In the genomic region with DNA sequence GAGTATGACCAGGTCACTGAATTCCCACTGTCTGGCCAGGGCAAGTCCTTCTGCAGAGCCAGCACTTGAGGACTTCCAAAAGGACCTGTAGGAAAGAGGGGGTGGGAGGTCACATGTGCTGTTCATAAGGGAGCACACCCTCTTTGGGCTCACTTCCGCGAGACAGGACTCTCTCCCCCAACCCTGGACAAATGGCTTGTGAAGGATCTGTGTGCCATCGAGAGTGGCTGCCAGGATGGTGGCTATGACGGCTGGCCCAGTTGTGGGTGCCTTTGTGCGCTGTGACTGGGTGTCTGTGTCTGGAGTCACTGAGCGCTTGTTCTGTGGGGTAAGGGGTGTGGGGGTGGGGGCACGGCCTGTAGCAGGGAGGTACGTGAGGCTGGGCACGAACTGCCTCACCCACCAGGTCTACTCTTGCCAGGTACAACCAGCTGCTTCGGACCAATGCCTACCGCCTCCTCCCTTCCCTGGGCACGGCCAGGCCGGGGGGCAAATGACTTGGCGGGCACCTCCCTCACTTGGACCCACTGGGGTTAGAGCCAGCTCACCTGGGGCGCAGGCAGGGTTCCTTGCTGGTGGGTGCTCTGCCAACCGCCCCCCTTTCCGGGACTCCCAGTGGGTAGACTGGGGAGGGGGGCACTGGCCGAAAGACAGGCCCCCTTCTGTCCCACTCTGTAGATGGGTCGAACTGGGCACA, we compare ENCODE assay signal across 9 mouse cellular contexts. TPM values are rescaled to one million over a fixed set of nuclear protein-coding genes. Genes with fewer than 3 reads are reported as not detected.
DNase-seq lines count a peak whose midpoint lies in the region; ATAC-seq lines count a peak whose summit lies in the region.
"Had no signal": no experiment of that assay in that cellular context is flagged by ENCODE, and none has a peak within 500 bp of the region (broad histone marks: within the 10 kb centered on the region; RNA-seq: fewer than 3 reads in every experiment).

No protein-coding gene starts in this region.

- WGBS in hindbrain, embryonic 12.5 days = 66% methylated on average over 19 of the region's 19 CpGs
- 57% methylated on average over 19 of the region's 19 CpGs for WGBS in limb, embryonic 10.5 days
- 75% methylated on average over 19 of the region's 19 CpGs for WGBS in stomach, embryonic 15.5 days

- H3K36me3 ChIP-seq in hindbrain, embryonic 12.5 days = no peaks in the 10 kb centered on the region
- H3K36me3 ChIP-seq in limb, embryonic 10.5 days = no peaks in the 10 kb centered on the region
- no peaks in the 10 kb centered on the region for H3K36me3 ChIP-seq in stomach, embryonic 15.5 days

- H3K4me1 ChIP-seq in hindbrain, embryonic 12.5 days = peaks cover 40% of the 10 kb centered on the region
- H3K4me1 ChIP-seq in limb, embryonic 10.5 days = peaks cover 90% of the 10 kb centered on the region
- peaks cover 39% of the 10 kb centered on the region for H3K4me1 ChIP-seq in stomach, embryonic 15.5 days

- peak overlapping the region; percentile 56; the same call in 1 of the 2 replicates for H3K9ac ChIP-seq in hindbrain, embryonic 12.5 days
- peak overlapping the region; percentile 22; the same call in 1 of the 2 replicates for H3K9ac ChIP-seq in stomach, embryonic 15.5 days

- H3K9me3 ChIP-seq in hindbrain, embryonic 12.5 days (replicated peaks) = no peaks in the 10 kb centered on the region
- H3K9me3 ChIP-seq in limb, embryonic 10.5 days (replicated peaks) = no peaks in the 10 kb centered on the region
- H3K9me3 ChIP-seq in stomach, embryonic 15.5 days = no peaks in the 10 kb centered on the region

- peak overlapping the region; percentile 67 for H3K4me2 ChIP-seq in hindbrain, embryonic 12.5 days (replicated peaks)
- peak overlapping the region; percentile 90 for H3K4me2 ChIP-seq in stomach, embryonic 15.5 days

- H3K27me3 ChIP-seq in hindbrain, embryonic 12.5 days = peaks cover 17% of the 10 kb centered on the region
- H3K27me3 ChIP-seq in limb, embryonic 10.5 days (ENCODE audit: low read depth, poor library complexity, severe bottlenecking) = peaks cover 30% of the 10 kb centered on the region
- H3K27me3 ChIP-seq in stomach, embryonic 15.5 days (replicated peaks) = 0 out of 2 replicates have a peak, but pooled peaks cover 4% of the 10 kb centered on the region

- ATAC-seq in hindbrain, embryonic 12.5 days (ENCODE audit: low FRiP score) = peak; percentile 5; the same call in 1 of the 2 replicates
- no peak for ATAC-seq in stomach, embryonic 15.5 days (ENCODE audit: insufficient read depth, low FRiP score, low read depth)
- ATAC-seq: Patski had no signal

- no peak overlapping the region for H3K27ac ChIP-seq in hindbrain, embryonic 12.5 days
- peak overlapping the region; percentile 94 for H3K27ac ChIP-seq in limb, embryonic 10.5 days
- no peak overlapping the region for H3K27ac ChIP-seq in stomach, embryonic 15.5 days

- DNase-seq in layer of hippocampus, adult 9-11 months = peak; percentile 60
- no peak for DNase-seq in layer of hippocampus, adult 11-12 months (ENCODE audit: low spot score)
- peak; percentile 38 for DNase-seq in cerebellum, adult 8-10 months
- DNase-seq in limb, embryonic 10.5 days (ENCODE audit: low spot score) = no peak
- DNase-seq in thymus, adult 18-20 months = no peak
- no peak for DNase-seq in testis, postnatal 10 days (ENCODE audit: low spot score)

- H3K4me3 ChIP-seq in hindbrain, embryonic 12.5 days = no peak overlapping the region
- H3K4me3 ChIP-seq in limb, embryonic 10.5 days = peak overlapping the region; percentile 54
- peak overlapping the region; percentile 39 for H3K4me3 ChIP-seq in stomach, embryonic 15.5 days (replicated peaks)

RNA-seq across cellular contexts. Expression of a gene that starts 0.5 kb away (rescaled TPM):
- not detected in 2 replicates for polyA plus RNA-seq in hindbrain, embryonic 12.5 days (2016; fragmentation: Nextera tagmentation; extraction: Ambion mirVana)
- polyA plus RNA-seq in limb, embryonic 10.5 days (2016; fragmentation: Nextera tagmentation; extraction: Ambion mirVana) = 0.33 TPM in 1 of 2 replicates, not detected in the other
- not detected in 2 replicates for polyA plus RNA-seq in stomach, embryonic 15.5 days (2015; fragmentation: Nextera tagmentation; extraction: Ambion mirVana)
- polyA plus RNA-seq: Patski had no signal

RNA-seq across cellular contexts. Expression of a gene that starts 46.5 kb away (rescaled TPM):
- 102 TPM in 2 replicates for polyA plus RNA-seq in hindbrain, embryonic 12.5 days (2016; fragmentation: Nextera tagmentation; extraction: Ambion mirVana)
- 35.5 and 36.1 TPM in 2 replicates for polyA plus RNA-seq in limb, embryonic 10.5 days (2016; fragmentation: Nextera tagmentation; extraction: Ambion mirVana)
- 39.8 and 43.3 TPM in 2 replicates for polyA plus RNA-seq in stomach, embryonic 15.5 days (2015; fragmentation: Nextera tagmentation; extraction: Ambion mirVana)

RNA-seq across cellular contexts. Expression of a gene that starts 47.1 kb away (rescaled TPM):
- polyA plus RNA-seq in hindbrain, embryonic 12.5 days (2016; fragmentation: Nextera tagmentation; extraction: Ambion mirVana) = 98.1 and 110 TPM in 2 replicates
- polyA plus RNA-seq in limb, embryonic 10.5 days (2016; fragmentation: Nextera tagmentation; extraction: Ambion mirVana) = 160 and 167 TPM in 2 replicates
- polyA plus RNA-seq in stomach, embryonic 15.5 days (2015; fragmentation: Nextera tagmentation; extraction: Ambion mirVana) = 145 and 154 TPM in 2 replicates

Comparison
In these comparisons a context has a peak if more than half of its experiments do, and no peak if none do; other contexts are left out.
1. DNase-seq: peak in layer of hippocampus, adult 9-11 months (single experiment) and cerebellum, adult 8-10 months (single experiment); none in layer of hippocampus, adult 11-12 months (single experiment), limb, embryonic 10.5 days (single experiment), thymus, adult 18-20 months (0 of 2) and testis, postnatal 10 days (single experiment).